Mouse (Mus musculus) liver, embryonic 14.5 days (tissue): ENCODE results near the gene Ago1. TPM values are rescaled to one million over a fixed set of nuclear protein-coding genes. Genes with fewer than 3 reads are reported as not detected.

ENCODE experiments used
- ATAC-seq: fragments of 200-750 bp; cut with Nextera tagmentation; 2 replicates; pipeline ENCODE4 v1.8.0; 2017; ENCODE audit warnings: moderate number of reproducible peaks, mild to moderate bottlenecking, moderate library complexity; ENCODE audit not compliant: insufficient read depth
- DNase-seq, 3 experiments: peaks; one replicate each; pipeline ENCODE4 v3.0.0-alpha.2; 2012 to 2013; ENCODE audit warnings: low read depth in 3 of 3, low spot score in 3 of 3
- H3K27ac ChIP-seq: fragments of 300-500 bp; sonication (generic); 2 replicates; pipeline ENCODE4 v1.5.1; 2014; ENCODE audit warnings: moderate library complexity, mild to moderate bottlenecking, control low read depth, inconsistent platforms
- H3K27me3 ChIP-seq: fragments of 300-500 bp; sonication (generic); 2 replicates; pipeline ENCODE4 v1.6.1; 2014; ENCODE audit warnings: mild to moderate bottlenecking, low read length, moderate library complexity; ENCODE audit not compliant: control insufficient read depth, insufficient read depth
- H3K36me3 ChIP-seq: fragments of 300-500 bp; sonication (generic); replicated peaks from 2 replicates; pipeline ENCODE4 v1.6.1; 2014; ENCODE audit warnings: low read depth; ENCODE audit not compliant: control insufficient read depth, insufficient read depth
- H3K4me1 ChIP-seq, 2 experiments: fragments of 200-500 bp in 1 of 2; fragments of 300-500 bp in 1 of 2; sonication (generic) in 1 of 2; replicated peaks; 2 replicates each; pipeline ENCODE4 v1.6.1; 2012 to 2014; ENCODE audit warnings: antibody characterized with exemption in 1 of 2, inconsistent platforms in 1 of 2, low read length in 1 of 2; ENCODE audit not compliant: control insufficient read depth in 2 of 2, insufficient read depth in 2 of 2
- H3K4me2 ChIP-seq: fragments of 300-500 bp; sonication (generic); 2 replicates; pipeline ENCODE4 v1.6.1; 2014; ENCODE audit warnings: low read depth, mild to moderate bottlenecking, control low read depth, moderate library complexity
- H3K4me3 ChIP-seq, 2 experiments: fragments of 200-500 bp in 1 of 2; fragments of 300-500 bp in 1 of 2; sonication (generic) in 1 of 2; 2 replicates each; pipeline ENCODE4 v1.5.1; 2012 to 2014; ENCODE audit warnings: low read depth in 2 of 2, low read length in 2 of 2, mild to moderate bottlenecking in 2 of 2, control low read depth in 1 of 2, inconsistent platforms in 1 of 2, moderate library complexity in 1 of 2; ENCODE audit not compliant: insufficient read depth in 1 of 2
- H3K9ac ChIP-seq: fragments of 300-500 bp; sonication (generic); replicated peaks from 2 replicates; pipeline ENCODE4 v1.6.1; 2014; ENCODE audit warnings: mild to moderate bottlenecking, control low read depth, moderate library complexity
- H3K9me3 ChIP-seq: fragments of 300-500 bp; sonication (generic); 2 replicates; pipeline ENCODE4 v1.6.1; 2016; ENCODE audit warnings: low read length, mixed read lengths; ENCODE audit not compliant: control insufficient read depth
- CTCF ChIP-seq: IDR thresholded peaks from 2 replicates; pipeline ENCODE4 v1.5.1; 2016; ENCODE audit warnings: antibody characterized with exemption, low read depth, control low read depth
- EP300 ChIP-seq: IDR thresholded peaks from 2 replicates; pipeline ENCODE4 v1.6.1; 2016; ENCODE audit warnings: antibody characterized with exemption, low read depth
- WGBS: fragments of 180-500 bp; shearing (Covaris S2); extraction: QIAGEN DNeasy Blood & Tissue Kit; methylation state at CpG from one replicate; pipeline ENCODE4 v1.1.7; 2014; ENCODE audit not compliant: insufficient replicate concordance; 5-methylcytosine and 5-hydroxymethylcytosine counted together
- polyA plus RNA-seq, 2 experiments: library from polyadenylated mRNA; depleted of rRNA in 1 of 2; stranded (reverse) in 1 of 2; unstranded in 1 of 2; fragments of >200 nt; fragmentation: Nextera tagmentation in 1 of 2; extraction: Ambion mirVana in 1 of 2; gene quantifications; 2 replicates each; pipeline versions ENCODE4 v1.2.1 to v1.2.3; 2012 to 2014

Ago1 gene
- polyA plus RNA-seq, 2 experiments, result 1.4 to 3.5 TPM

DNA sequence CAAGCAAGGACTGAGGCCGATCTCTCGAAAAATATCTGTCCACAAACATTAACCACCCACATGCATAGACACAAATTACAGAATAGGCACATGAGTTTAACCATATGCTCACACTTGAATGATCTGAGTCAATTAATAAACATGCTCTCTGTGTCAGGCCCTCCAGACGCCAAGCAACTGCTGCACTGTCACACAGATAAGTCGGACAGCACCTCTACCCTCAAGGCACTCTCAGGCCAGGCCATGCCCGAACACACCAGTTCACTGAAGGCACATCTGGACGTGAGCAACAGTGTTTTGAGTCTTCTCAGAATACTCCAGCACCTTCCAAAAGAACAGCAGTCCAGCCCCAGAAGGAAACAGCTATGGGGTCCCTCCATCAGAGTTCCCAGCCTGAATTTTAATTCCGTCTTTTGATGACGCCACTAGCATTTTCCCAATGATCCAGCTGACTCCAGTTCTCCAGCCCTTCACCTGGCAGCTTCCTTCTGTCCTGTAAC is 2.1 kb downstream of the Ago1 start:
- Histone ChIP-seq H3K4me3 (no peak overlapping the region), H3K27ac (no peak overlapping the region), H3K36me3 (no peaks in the 10 kb centered on the region), H3K4me2 (no peak overlapping the region), H3K9ac (no peak overlapping the region), H3K27me3 (no peaks in the 10 kb centered on the region), H3K9me3 (no peaks in the 10 kb centered on the region), H3K4me1 (peaks cover 4 to 34% of the 10 kb centered on the region in 2 experiments; a peak in 3 of 4 replicates)
- TF ChIP-seq CTCF, result no peak
- 40% methylated on average over 8 of the region's 8 CpGs for WGBS
- DNase-seq (no peak), ATAC-seq (no peak)

DNA sequence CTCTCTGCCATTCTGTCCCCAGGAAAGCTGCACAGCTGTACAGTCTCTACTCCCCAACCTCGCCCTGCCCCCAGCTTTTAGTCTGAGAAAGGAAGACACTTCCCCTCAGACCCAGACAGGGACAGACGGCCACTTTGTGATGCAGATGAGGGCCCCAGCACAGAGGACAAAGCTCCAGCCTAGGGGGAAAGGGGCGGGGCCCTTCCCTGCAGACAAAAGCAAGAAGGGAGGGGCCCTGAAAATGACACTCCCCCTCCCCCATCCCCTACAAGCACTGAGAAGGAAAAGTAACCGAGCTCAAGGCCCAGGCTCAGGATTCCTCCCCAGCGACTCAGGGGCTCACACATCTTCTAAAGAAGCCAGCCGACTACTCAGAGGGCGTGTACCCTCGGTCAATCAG is 2.5 kb downstream of the Ago1 start:
- H3K36me3 ChIP-seq, result no peaks in the 10 kb centered on the region
- no peak overlapping the region for H3K9ac ChIP-seq
- H3K27me3 ChIP-seq, result no peaks in the 10 kb centered on the region
- H3K9me3 ChIP-seq, result no peaks in the 10 kb centered on the region
- H3K4me2 ChIP-seq, result no peak overlapping the region
- TF ChIP-seq EP300 (no peak), CTCF (no peak)
- H3K27ac ChIP-seq, result no peak overlapping the region
- no peak for ATAC-seq
- DNase-seq, result no peak
- peaks cover 4 to 34% of the 10 kb centered on the region in 2 experiments; a peak in 3 of 4 replicates for H3K4me1 ChIP-seq
- H3K4me3 ChIP-seq, result no peak overlapping the region
- WGBS, result 13% methylated on average over 8 of the region's 8 CpGs

DNA sequence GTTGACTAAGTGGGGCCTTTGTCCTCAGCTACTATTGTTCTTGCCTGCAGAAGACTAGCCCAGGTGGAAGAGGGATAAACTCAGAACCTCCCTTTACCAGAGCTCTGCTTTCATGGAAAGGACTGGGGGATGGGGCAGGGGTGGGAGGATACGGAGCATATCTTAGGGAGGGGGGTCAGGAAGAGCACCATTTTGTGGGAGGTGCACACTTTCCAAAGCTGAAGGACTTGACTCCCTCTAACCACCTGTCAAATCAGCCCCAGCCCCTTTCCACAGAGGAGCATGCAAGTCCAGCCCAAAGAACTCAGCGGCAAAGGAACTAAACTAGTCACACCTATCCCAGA is 3.5 kb downstream of the Ago1 start:
- Histone ChIP-seq H3K4me3 (no peak overlapping the region), H3K9me3 (no peaks in the 10 kb centered on the region), H3K27me3 (no peaks in the 10 kb centered on the region), H3K4me1 (peaks cover 4 to 34% of the 10 kb centered on the region in 2 experiments; a peak in 3 of 4 replicates), H3K9ac (no peak overlapping the region), H3K4me2 (no peak overlapping the region), H3K27ac (no peak overlapping the region), H3K36me3 (no peaks in the 10 kb centered on the region)
- 43% methylated on average over 2 of the region's 2 CpGs for WGBS
- TF ChIP-seq CTCF (no peak), EP300 (no peak)
- no peak for ATAC-seq
- DNase-seq, result no peak

DNA sequence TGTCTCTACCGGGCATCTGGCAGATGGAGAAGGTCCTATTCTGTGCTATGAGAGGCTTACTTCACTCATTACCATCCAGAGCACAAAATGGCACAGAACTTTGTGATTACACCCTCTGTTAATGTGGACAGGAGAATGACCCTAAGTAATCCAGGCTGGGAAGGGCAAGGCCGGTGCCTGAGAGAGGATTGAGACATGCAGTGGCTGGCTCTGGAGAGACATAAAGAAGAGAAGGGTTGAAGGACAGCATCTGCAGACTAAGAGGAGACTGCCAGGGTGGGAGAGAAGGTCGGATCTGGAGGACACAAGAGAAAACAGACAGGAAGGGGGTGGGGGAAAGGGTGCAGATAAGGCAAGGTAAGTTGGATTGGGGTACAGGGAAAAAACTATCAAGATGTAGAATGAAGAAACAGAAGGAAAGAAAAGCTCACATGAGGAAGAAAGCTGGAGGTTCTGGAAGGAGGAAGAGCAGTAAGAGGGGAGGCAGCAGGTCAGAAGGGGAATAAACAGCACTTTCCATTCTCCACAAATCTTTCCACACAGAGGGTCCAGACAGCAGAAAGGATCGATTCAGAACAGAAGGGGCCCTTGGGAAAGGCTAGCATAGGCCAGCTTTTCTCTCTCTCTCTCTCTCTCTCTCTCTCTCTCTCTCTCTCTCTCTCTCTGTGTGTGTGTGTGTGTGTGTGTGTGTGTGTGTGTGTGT is 4.0 kb downstream of the Ago1 start:
- H3K36me3 ChIP-seq, result no peaks in the 10 kb centered on the region
- H3K27ac ChIP-seq, result no peak overlapping the region
- H3K9ac ChIP-seq, result no peak overlapping the region
- H3K9me3 ChIP-seq, result no peaks in the 10 kb centered on the region
- H3K27me3 ChIP-seq, result no peaks in the 10 kb centered on the region
- 38% methylated on average over 4 of the region's 4 CpGs for WGBS
- TF ChIP-seq CTCF, result no peak
- TF ChIP-seq EP300, result no peak
- no peak for ATAC-seq
- no peak for DNase-seq
- no peak overlapping the region for H3K4me2 ChIP-seq
- peaks cover 4 to 34% of the 10 kb centered on the region in 2 experiments; a peak in 3 of 4 replicates for H3K4me1 ChIP-seq
- no peak overlapping the region for H3K4me3 ChIP-seq

DNA sequence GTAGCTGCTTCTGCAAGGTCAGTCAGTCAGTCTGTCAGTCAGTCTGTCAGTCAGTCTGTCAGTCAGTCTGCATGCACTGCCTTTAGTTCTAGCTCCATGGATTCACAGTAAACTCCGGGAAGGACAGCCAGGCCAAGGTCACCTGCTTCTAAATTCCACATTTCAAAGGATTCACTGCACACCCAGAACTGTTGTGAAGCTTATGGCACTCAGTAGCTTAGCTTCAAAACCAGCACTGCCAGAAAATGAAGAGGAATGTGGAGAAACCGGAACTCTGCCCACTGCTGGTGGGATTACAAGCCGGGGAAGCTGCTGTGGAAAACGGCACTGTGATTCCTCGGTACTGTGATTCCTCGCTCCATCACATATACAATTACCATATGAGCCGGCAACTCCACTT is 12.9 kb downstream of the Ago1 start:
- WGBS, result 80% methylated on average over 7 of the region's 7 CpGs
- no peak for DNase-seq

More for the DNA sequence above, 12.9 kb downstream of the Ago1 start:
- no peak overlapping the region for H3K27ac ChIP-seq
- no peaks in the 10 kb centered on the region for H3K9me3 ChIP-seq
- ATAC-seq, result no peak
- H3K4me3 ChIP-seq, result no peak overlapping the region
- H3K4me1 ChIP-seq, result no peaks in the 10 kb centered on the region
- H3K36me3 ChIP-seq, result no peaks in the 10 kb centered on the region; the same call in 1 of the 2 replicates
- H3K27me3 ChIP-seq, result no peaks in the 10 kb centered on the region
- TF ChIP-seq CTCF (no peak), EP300 (no peak)
- H3K9ac ChIP-seq, result no peak overlapping the region
- no peak overlapping the region for H3K4me2 ChIP-seq
